Mouse (Mus musculus) skeletal muscle tissue, adult 2 months (tissue): Measurements from ENCODE around the gene Cpeb4.

Experiments
- DNase-seq: peaks from one replicate; pipeline ENCODE4 v3.0.0-alpha.2; 2012; ENCODE audit warnings: low read depth, low spot score

The Cpeb4 gene

GRCm38 (mm10) chr11:31846771-31847468, 25.1 kb upstream of the Cpeb4 start:
- DNase-seq, result no peak

DNA sequence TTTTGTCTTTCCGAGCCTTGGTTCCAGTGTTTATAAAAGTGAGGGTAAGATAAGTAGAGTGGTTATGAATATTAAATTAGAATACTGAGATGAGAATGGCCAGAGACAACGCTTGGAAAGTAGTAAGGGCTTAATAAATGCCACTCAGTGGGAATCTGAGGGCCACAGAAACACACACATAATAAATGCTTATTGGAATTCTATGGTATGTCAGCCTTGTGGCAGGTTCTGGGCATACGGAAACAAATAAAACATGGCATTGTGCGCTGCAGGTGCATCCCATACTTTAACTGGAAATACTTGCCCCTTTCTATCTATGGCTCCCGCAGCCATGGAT, 24.6 kb upstream of the Cpeb4 start:
- no peak for DNase-seq

DNA sequence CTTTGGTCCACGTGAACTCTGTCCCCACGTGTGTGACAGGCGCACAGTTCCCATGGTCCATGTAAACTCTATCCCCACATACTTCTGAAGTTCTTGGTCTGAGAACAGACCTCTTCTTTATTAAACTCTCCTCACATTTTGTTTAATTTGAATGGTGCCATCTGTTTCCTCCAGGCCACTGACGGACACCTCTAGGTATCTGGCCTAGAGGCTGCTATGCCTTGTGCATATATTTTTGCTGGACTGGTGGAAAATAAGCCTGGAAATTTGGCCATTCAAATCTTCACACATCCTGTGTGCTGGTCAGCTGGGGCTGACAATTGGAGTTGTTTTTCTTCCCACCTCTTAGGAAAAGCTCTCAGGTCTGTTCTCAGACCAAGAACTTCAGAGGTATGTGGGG, 23.3 kb upstream of the Cpeb4 start:
- no peak for DNase-seq

GRCm38 (mm10) chr11:31850156-31850775, 21.7 kb upstream of the Cpeb4 start:
- DNase-seq, result peak; percentile 36

- DNase-seq, result peak; percentile 51
These were observed 21.0 kb upstream of the Cpeb4 start for GRCm38 (mm10) chr11:31850995-31851394.

- DNase-seq, result no peak
These were observed 20.1 kb upstream of the Cpeb4 start for GRCm38 (mm10) chr11:31851702-31852560.

GRCm38 (mm10) chr11:31854955-31855354, 17.1 kb upstream of the Cpeb4 start:
- no peak for DNase-seq

GRCm38 (mm10) chr11:31857479-31857878, 14.5 kb upstream of the Cpeb4 start:
- no peak for DNase-seq

DNA sequence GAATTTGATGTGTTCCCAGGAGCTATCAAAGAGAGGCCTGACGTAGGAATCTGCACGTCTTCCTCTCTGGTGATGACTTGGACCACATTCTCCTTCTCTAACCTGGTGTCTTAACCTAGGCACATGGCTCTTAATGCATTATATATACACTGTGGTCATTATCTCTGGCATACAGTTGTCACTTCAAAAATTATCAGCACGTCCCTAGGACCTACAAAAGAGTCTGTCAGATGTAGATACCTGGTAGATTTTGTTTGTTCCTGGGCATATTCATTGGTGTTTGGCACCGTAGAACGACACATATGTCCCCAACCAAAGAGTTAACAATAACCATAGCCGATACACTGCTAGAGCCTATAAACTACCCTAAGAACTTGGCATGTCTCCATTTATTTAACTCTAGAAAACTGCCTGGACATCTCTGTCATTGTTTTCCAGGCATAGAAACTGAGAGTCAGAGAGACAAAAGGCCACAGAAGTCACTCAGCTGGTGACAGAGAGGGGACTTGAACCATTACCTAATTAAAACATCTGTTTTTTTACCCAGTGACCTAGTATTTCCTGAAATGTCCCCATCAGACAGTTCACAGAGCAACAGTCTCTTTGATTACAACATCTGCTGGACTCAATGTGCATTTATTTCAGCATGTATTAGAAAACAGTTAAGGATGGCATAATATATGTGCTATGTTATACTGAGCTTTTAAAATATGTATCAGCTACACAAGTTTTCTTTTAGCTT, 10.7 kb upstream of the Cpeb4 start:
- DNase-seq, result no peak

GRCm38 (mm10) chr11:31867976-31868375, 4.0 kb upstream of the Cpeb4 start:
- no peak for DNase-seq

DNA sequence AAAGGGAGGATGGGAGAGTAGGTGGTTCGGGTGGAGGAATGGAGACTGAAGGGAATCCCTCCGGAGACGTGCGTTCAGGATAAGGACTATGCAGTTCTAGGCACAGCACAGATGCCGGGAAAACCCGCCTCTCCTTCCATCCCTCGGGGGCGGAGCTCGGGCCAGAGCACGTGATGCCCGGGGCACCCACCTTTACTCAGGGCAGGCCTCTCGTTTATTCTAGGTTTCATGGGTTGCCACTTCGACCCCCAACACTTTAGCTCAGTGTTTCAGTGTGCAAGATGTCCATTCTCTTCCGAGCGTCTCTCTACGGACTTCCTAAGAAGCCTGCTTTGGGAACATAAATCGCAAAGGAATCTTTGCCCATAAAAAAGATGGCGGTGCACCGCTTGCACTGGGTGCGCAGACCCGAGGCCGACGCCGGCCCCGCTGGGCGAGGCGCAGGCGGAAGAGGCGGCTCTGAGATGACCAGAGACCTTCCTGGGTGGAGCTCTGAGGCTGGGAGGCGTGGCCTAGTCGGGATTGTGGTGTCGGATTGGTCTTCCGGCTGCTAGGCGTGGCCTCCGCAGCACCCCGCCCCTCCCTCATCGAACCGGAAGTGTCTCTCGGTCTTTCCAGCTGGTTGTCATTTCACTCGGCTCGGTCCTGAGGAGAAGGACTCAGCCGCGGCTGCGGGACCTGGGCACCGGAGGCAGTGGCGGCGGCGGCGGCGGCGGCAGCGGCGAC, 1.6 kb upstream of the Cpeb4 start:
- DNase-seq, result peak; percentile 99

DNA sequence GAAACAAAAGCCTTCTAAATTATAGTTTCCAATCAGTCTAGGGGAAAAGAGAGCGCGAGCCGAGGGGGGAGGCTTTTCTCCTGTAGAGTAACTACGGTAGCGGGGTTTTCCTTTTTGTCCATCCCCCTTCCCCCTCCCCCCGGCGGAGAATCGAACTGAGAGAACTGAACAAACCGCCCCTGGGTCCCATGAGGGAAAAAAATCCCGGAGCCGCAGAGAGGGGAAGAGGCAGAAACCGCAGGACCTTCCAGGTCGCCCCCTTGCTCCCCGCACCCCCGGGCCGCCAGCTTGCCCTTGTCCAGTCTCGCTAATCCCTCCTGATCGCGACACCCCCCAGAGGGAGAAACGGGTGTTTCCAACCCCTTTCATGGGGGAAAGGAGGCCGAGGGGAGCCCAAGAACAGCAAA, 873 bp upstream of the Cpeb4 start:
- DNase-seq, result peak; percentile 27

DNA sequence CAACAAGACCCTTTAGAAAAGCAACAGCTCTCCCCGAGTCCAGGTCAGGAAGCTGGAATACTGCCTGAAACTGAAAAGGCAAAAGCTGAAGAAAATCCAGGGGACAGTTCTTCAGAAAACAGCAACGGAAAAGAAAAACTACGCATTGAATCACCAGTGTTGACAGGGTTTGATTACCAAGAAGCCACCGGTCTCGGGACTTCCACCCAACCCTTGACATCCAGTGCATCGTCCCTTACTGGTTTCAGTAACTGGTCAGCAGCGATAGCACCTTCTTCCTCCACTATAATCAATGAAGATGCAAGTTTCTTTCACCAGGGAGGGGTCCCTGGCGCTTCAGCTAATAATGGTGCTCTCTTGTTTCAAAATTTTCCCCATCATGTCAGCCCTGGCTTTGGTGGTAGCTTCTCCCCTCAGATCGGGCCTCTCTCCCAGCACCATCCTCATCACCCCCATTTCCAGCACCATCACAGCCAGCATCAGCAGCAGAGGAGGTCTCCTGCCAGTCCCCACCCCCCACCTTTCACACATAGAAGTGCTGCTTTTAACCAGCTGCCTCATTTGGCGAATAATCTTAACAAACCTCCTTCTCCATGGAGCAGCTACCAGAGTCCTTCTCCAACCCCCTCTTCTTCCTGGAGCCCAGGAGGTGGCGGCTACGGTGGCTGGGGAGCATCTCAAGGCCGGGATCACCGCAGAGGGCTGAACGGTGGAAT, 693 bp downstream of the Cpeb4 start:
- DNase-seq, result no peak

GRCm38 (mm10) chr11:31874071-31874470, 2.1 kb downstream of the Cpeb4 start:
- no peak for DNase-seq

DNA sequence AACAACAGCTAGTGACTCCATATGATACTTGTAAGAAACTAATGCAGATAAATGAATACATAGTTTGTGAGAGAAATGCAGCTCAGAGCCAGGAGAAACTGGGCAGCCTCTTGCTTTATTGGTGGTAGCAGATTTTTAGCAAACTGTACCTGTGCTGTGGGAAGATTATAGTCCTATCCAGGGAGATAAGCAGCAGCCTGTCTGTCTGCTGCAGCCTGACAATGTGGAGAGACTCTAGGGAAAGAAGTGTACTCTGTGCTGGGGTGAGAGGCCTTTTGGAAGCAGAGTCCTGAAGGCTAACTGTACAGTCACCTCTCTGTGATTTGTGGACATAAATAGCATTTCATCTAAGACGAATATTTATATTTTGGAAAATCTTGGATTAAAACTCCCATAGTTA, 11.7 kb downstream of the Cpeb4 start:
- no peak for DNase-seq

DNA sequence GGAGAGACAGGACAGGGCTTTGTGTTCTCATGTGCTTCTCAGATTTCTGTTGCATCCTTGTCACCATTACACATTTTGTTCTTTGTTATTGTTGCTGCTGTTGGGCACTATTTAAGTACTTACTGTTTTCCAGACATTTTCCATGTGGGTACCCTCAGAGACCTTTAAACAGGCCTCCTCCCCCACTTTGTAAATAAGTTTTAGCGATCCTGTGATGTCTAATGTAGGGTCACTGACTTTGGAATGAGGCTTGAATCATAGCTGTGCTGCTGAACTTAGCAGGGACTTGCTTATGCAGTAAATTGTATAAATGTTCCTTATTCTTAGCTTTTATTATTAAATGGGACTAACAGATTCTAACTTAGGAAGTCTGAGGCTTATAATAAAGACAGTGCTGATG, 13.8 kb downstream of the Cpeb4 start:
- DNase-seq, result no peak

- no peak for DNase-seq
These were observed 16.2 kb downstream of the Cpeb4 start for GRCm38 (mm10) chr11:31888229-31888628.

DNA sequence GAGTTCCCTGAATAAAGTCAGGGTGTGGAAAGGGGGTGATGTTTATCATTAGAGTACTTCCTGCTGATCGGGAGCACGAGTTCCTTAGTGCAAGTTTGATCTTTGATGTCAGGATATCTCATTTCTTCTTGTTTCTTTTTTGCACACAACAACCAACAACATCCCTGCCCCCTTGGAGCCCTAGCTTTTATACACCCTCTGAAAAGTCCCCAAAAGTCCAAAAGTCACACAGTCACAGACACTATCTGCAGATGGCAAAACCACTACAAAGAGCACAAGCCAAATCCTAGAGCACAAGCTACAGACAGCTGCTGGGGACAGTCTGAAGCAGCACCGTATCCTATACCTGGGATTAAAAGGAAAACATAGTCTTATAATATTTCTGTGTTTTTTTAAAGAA, 20.1 kb downstream of the Cpeb4 start:
- no peak for DNase-seq

DNA sequence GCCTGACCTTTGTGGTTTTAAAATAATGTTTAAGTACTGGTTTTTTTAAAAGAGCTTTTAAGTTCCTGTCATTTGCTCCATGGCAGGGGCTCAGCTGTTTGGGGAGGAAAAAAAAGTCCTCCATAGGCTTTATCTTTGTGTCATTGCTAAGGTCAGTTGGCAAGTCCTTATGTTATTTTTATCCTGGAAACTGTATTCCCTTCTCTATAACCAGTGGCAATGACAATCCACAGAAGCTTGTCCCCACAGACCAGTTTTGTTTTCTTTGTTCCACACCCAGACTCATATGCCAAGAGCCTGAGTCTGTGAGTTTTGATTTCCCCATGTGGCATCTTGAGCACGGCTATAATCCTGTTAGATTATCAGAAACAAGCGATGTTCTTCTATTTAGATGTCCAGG, 21.6 kb downstream of the Cpeb4 start:
- DNase-seq, result no peak

GRCm38 (mm10) chr11:31896065-31896792, 24.2 kb downstream of the Cpeb4 start:
- DNase-seq, result no peak
